17 mouse cellular contexts compared by ENCODE assay signal in genomic region chr17:82999710-83000109, GRCm38 (mm10).
"Had no signal": no experiment of that assay in that cellular context is flagged by ENCODE, and none has a peak within 500 bp of the region (broad histone marks: within the 10 kb centered on the region; RNA-seq: fewer than 3 reads in every experiment).

No protein-coding gene starts in this region.

- H3K27me3 ChIP-seq: liver, embryonic 13.5 days; neural tube, embryonic 12.5 days had no signal

- H3K4me1 ChIP-seq: liver, embryonic 13.5 days; neural tube, embryonic 12.5 days had no signal

- H3K27ac ChIP-seq: left cerebral cortex, adult 2 months; liver, embryonic 13.5 days; neural tube, embryonic 12.5 days; stomach, postnatal 0 days had no signal

- H3K4me2 ChIP-seq: liver, embryonic 13.5 days; midbrain, embryonic 11.5 days; neural tube, embryonic 12.5 days had no signal

- ATAC-seq: intestine, postnatal 0 days had no signal

- H3K36me3 ChIP-seq: liver, embryonic 13.5 days; neural tube, embryonic 12.5 days had no signal

- DNase-seq: kidney, adult 2 months; layer of hippocampus, postnatal 36 days; liver, embryonic 13.5 days; lung, adult 2 months; lung, postnatal 14 days; lung, postnatal 4 days; midbrain, embryonic 14.5 days; right cerebral cortex, adult 18-20 months; right cerebral cortex, postnatal 14 days; right cerebral cortex, postnatal 4 days; thymus, adult 18-20 months; thymus, postnatal 36 days had no signal

- H3K9me3 ChIP-seq: liver, embryonic 13.5 days; neural tube, embryonic 12.5 days had no signal

- H3K9ac ChIP-seq: liver, embryonic 13.5 days; neural tube, embryonic 12.5 days had no signal

- H3K4me3 ChIP-seq: left cerebral cortex, adult 2 months; liver, embryonic 13.5 days; neural tube, embryonic 12.5 days had no signal
